ENCODE assay signal across 7 mouse cellular contexts in the genomic region with DNA sequence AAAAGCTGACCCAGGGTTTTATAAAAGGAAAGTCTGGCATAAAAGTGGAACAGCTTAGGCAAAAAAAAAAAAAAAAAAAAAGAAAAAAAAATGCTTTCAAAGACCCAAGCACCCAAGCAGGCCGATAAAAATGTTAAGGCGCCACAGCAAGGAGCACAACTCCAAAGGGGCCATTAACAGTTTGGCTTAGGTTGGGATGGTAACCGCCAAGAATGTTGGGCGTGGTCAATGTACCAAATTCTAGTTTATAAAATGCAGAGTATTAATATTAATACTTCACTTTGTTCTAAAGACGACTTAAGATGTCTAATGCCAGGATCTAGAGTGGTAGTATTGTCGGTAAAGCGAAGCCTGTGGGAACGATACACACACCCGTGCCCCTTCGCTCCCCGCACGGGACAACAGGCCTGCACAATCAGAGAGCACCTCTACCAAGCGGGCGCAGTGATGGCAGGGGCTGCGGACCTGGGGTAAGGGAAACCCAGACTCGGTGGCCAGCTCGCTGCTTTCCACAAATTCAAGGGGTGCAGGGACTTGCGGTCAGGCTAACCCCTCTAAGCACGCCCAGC. TPM values are rescaled to one million over a fixed set of nuclear protein-coding genes. Genes with fewer than 3 reads are reported as not detected.
DNase-seq lines count a peak whose midpoint lies in the region; ATAC-seq lines count a peak whose summit lies in the region.

No protein-coding gene starts in this region.

- H3K4me2 ChIP-seq in neural tube, embryonic 11.5 days (ENCODE audit: low read depth) = peak overlapping the region; percentile 84
- peak overlapping the region; percentile 90 for H3K4me2 ChIP-seq in embryonic facial prominence, embryonic 14.5 days (ENCODE audit: low read depth, low read length)
- peak overlapping the region; percentile 89 for H3K4me2 ChIP-seq in midbrain, embryonic 14.5 days (ENCODE audit: low read length)

- H3K36me3 ChIP-seq in neural tube, embryonic 11.5 days (ENCODE audit: control insufficient read depth, insufficient read depth, low read length) = no peaks in the 10 kb centered on the region
- no peaks in the 10 kb centered on the region for H3K36me3 ChIP-seq in embryonic facial prominence, embryonic 14.5 days (ENCODE audit: control insufficient read depth, insufficient read depth, low read length)
- no peaks in the 10 kb centered on the region for H3K36me3 ChIP-seq in midbrain, embryonic 14.5 days (ENCODE audit: control insufficient read depth, insufficient read depth, low read length)

- H3K9me3 ChIP-seq in neural tube, embryonic 11.5 days (ENCODE audit: control insufficient read depth, low read length) = no peaks in the 10 kb centered on the region
- no peaks in the 10 kb centered on the region for H3K9me3 ChIP-seq in embryonic facial prominence, embryonic 14.5 days (ENCODE audit: control insufficient read depth, low read length)
- H3K9me3 ChIP-seq in midbrain, embryonic 14.5 days (ENCODE audit: control insufficient read depth, low read length) = no peaks in the 10 kb centered on the region

- no peak for DNase-seq in neural tube, embryonic 11.5 days (ENCODE audit: low spot score)
- no peak for DNase-seq in neural tube, embryonic 10.5 days (ENCODE audit: extremely low spot score, low spot score)
- peak; percentile 54 for DNase-seq in embryonic facial prominence, embryonic 14.5 days (ENCODE audit: low spot score)
- DNase-seq in midbrain, embryonic 14.5 days = no peak
- DNase-seq in cerebellum, postnatal 25 days = no peak
- DNase-seq in cerebellum, postnatal 10 days = no peak

- peak overlapping the region; percentile 93 for H3K4me3 ChIP-seq in neural tube, embryonic 11.5 days (ENCODE audit: low read depth, low read length)
- peak overlapping the region; percentile 98 for H3K4me3 ChIP-seq in embryonic facial prominence, embryonic 14.5 days (ENCODE audit: low read depth, low read length)
- peak overlapping the region; percentile 93 for H3K4me3 ChIP-seq in midbrain, embryonic 14.5 days (replicated peaks; ENCODE audit: low read depth, low read length)

- 1% methylated on average over 19 of the region's 19 CpGs for WGBS in neural tube, embryonic 11.5 days
- 4% methylated on average over 18 of the region's 19 CpGs for WGBS in embryonic facial prominence, embryonic 14.5 days
- WGBS in midbrain, embryonic 14.5 days = under 1% methylated on average over 19 of the region's 19 CpGs

- 0 out of 2 replicates have a peak, but pooled peaks have one; percentile 0 for ATAC-seq in neural tube, embryonic 11.5 days (ENCODE audit: insufficient read depth, low FRiP score, low TSS enrichment)
- ATAC-seq in embryonic facial prominence, embryonic 14.5 days (ENCODE audit: low read depth) = no peak; the same call in 1 of the 2 replicates
- peak; percentile 24 for ATAC-seq in inflammation-experienced regulatory T-cells, adult 6 months
- ATAC-seq in midbrain, embryonic 14.5 days (ENCODE audit: low FRiP score, low TSS enrichment) = no peak

- H3K27ac ChIP-seq in neural tube, embryonic 11.5 days (ENCODE audit: low read depth, low read length) = peak overlapping the region; percentile 54; the same call in 1 of the 2 replicates
- H3K27ac ChIP-seq in embryonic facial prominence, embryonic 14.5 days (replicated peaks; ENCODE audit: low read depth, low read length) = peak overlapping the region; percentile 97
- H3K27ac ChIP-seq in midbrain, embryonic 14.5 days (replicated peaks; ENCODE audit: low read depth, low read length) = peak overlapping the region; percentile 96

- H3K4me1 ChIP-seq in neural tube, embryonic 11.5 days (ENCODE audit: control insufficient read depth, insufficient read depth, low read length) = 0 out of 2 replicates have a peak, but pooled peaks cover 4% of the 10 kb centered on the region
- peaks cover 19% of the 10 kb centered on the region for H3K4me1 ChIP-seq in embryonic facial prominence, embryonic 14.5 days (ENCODE audit: control insufficient read depth, insufficient read depth, low read length)
- H3K4me1 ChIP-seq in midbrain, embryonic 14.5 days (ENCODE audit: control insufficient read depth, insufficient read depth, low read length) = peaks cover 18% of the 10 kb centered on the region

- H3K9ac ChIP-seq in neural tube, embryonic 11.5 days (ENCODE audit: low read length) = peak overlapping the region; percentile 97
- peak overlapping the region; percentile 94 for H3K9ac ChIP-seq in embryonic facial prominence, embryonic 14.5 days (ENCODE audit: low read depth, low read length)
- H3K9ac ChIP-seq in midbrain, embryonic 14.5 days (replicated peaks; ENCODE audit: low read length) = peak overlapping the region; percentile 90

- H3K27me3 ChIP-seq in neural tube, embryonic 11.5 days (ENCODE audit: control insufficient read depth, insufficient read depth, low read length) = no peaks in the 10 kb centered on the region
- no peaks in the 10 kb centered on the region for H3K27me3 ChIP-seq in embryonic facial prominence, embryonic 14.5 days (replicated peaks; ENCODE audit: control insufficient read depth, insufficient read depth, low read length)
- no peaks in the 10 kb centered on the region for H3K27me3 ChIP-seq in midbrain, embryonic 14.5 days (ENCODE audit: control insufficient read depth, insufficient read depth, low read length)

RNA-seq across cellular contexts. Expression of gene Ubtd2, which starts 0.9 kb away (rescaled TPM):
- 61.4 and 72.6 TPM in 2 replicates for polyA plus RNA-seq in neural tube, embryonic 11.5 days (2014; fragmentation: Nextera tagmentation; extraction: Ambion mirVana)
- polyA plus RNA-seq in embryonic facial prominence, embryonic 14.5 days (2014; fragmentation: Nextera tagmentation; extraction: Ambion mirVana) = 86.4 and 95.9 TPM in 2 replicates
- polyA plus RNA-seq in inflammation-experienced regulatory T-cells, adult 6 months (2017; shearing (Covaris generic)) = 1 to 10 TPM; 2.1 to 3.7 (median 2.9) TPM
- 57.0 and 63.8 TPM in 2 replicates for polyA plus RNA-seq in midbrain, embryonic 14.5 days (2014; fragmentation: Nextera tagmentation; extraction: Ambion mirVana)

Comparison
In these comparisons a context has a peak if more than half of its experiments do, and no peak if none do; other contexts are left out.
1. ATAC-seq: peak in neural tube, embryonic 11.5 days (single experiment) and inflammation-experienced regulatory T-cells, adult 6 months (single experiment); none in embryonic facial prominence, embryonic 14.5 days (single experiment) and midbrain, embryonic 14.5 days (single experiment).
2. RNA of gene Ubtd2, which starts 0.9 kb away (polyA plus RNA-seq): 86.4 to 95.9 TPM in embryonic facial prominence, embryonic 14.5 days, 57.0 to 63.8 TPM in midbrain, embryonic 14.5 days and 61.4 to 72.6 TPM in neural tube, embryonic 11.5 days; 2.1 to 3.7 TPM in inflammation-experienced regulatory T-cells, adult 6 months; every median in the first group is over 10 times any median in the second.
3. Peak in every context shown above with its lines, with median percentiles within 50 percentile points of each other: H3K27ac ChIP-seq, H3K4me2 ChIP-seq, H3K4me3 ChIP-seq and H3K9ac ChIP-seq.